Mouse (Mus musculus): ENCODE measurements around the gene C2cd4d. TPM values are rescaled to one million over a fixed set of nuclear protein-coding genes. Genes with fewer than 3 reads are reported as not detected.

Gene C2cd4d
- total RNA-seq, 2 experiments from 2014 or later: not detected

DNA sequence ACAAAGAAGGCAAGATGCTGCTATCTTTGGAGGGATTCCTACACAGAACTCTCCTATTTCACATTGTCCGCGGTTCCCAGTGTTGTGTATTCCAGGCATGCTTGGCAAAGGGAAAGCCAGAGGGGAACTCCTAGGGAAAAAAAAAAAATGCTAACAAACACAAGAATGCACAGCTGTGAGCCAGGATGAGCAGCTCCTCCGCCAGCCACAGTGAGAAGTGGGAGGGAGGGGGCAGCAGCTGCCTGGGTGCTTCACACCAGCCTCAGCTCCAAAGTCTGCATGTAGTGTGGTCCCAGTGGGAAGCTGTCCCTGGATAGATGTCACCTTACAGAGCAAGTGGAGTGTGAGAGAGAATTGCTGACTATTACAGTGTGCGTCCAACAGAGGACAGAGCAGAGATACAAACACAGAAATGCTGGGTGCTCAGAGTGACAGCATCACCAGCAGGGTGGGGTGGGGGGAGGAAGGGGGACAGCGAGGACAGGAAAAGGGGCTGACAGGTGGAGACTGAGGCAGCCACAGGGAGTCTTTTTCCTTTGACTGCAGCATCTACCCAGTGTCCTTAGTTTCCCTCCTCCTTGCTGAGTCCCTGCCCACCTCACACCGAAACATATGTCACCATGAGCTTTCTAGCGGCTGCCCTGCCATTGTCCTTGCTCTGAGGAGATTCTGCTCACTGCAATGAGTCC lies 42.3 kb downstream of the C2cd4d start:
- no peak for ATAC-seq (replicated peaks; ENCODE audit: low FRiP score, poor library complexity, severe bottlenecking)

DNA sequence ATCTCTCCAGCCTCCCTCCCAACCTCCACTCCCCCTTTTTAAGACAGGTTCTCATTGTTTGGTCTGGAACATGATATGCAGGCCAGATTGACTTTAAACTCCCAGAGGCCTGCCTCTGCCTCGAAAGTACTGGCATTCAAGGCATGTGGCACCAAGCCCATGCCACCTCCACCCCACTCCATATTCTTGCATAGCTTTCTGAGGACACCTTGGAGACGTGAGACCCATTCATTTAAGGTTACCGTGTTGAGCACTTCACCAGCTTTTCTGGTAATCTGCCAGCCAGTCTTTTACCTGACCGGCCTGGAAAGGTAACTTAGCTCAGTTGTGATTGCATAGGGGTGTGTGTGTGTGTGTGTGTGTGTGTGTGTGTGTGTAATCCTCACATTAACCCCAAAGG lies 43.3 kb downstream of the C2cd4d start:
- no peak for ATAC-seq (replicated peaks; ENCODE audit: low FRiP score, poor library complexity, severe bottlenecking)

DNA sequence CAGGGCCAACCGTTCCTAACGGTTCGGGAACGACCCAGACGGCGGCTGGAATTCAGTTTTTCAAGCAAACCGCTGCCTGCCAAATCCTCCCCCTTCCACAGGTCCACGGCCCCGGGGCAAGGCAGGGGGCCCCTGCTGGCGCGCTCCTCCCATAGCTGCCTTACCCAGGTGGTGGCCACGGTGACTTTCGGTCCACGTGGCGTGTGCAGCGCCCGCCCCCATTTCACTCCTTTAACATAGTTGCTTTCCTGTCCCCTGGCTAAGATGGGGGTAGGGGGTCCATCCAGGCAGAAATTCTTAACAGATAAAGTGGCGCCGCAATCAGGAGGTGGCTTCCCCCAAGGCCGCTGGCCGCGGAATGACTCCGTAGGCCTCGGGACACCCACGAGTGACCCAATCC lies 50.3 kb downstream of the C2cd4d start:
- ATAC-seq (replicated peaks; ENCODE audit: low FRiP score, poor library complexity, severe bottlenecking): no peak

DNA sequence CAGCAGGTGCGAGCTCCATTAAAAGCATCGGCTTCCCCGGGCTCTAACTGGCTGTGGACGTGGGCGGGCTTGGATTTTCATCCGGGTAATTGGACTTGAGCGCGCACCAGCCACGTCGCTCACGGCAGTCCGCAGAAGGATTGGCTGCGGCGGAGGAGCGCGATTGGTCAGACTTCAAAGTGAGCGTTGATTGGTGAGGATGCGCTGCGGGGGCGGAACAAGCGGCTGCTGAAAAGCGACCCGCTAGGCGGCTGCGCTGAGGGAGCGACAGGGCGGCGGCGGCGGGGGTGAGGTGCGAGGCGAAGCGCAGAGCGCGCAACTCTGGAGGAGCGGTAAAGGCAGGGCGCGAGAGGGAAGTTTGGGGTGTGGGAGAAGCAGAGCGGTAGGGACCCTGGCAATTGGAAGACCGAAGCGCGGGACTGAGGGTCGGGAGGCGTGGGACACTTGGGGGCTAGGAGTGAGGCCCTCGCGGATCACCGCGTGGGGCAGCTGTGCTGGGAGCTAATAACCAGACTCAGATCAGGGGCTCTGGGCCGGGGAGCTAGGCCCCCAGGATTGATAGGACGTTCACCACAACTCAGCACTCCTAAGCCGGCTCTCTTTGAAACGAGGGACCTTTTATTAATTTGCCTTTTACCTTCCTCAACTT lies 50.9 kb downstream of the C2cd4d start, which contains the start of gene Tdrkh:
TSS of gene Tdrkh (plus strand) at position 243 of the 649 bp plus-strand sequence.
- peak; percentile 96 for ATAC-seq (replicated peaks; ENCODE audit: low FRiP score, poor library complexity, severe bottlenecking)

Other genes starting within 250 kb of the C2cd4d start
- gene Gm10696, start 184.2 kb upstream of the C2cd4d start, total RNA-seq (2015; ENCODE audit: low replicate concordance): not detected in 2 replicates
- gene Gm10696, start 184.2 kb upstream of the C2cd4d start, total RNA-seq (2017; ENCODE audit: low replicate concordance): not detected in 2 replicates
- not detected in 2 replicates for gene Gm5286, start 165.7 kb upstream of the C2cd4d start, total RNA-seq (2015; ENCODE audit: low replicate concordance)
- gene Gm5286, start 165.7 kb upstream of the C2cd4d start, total RNA-seq (2017; ENCODE audit: low replicate concordance): not detected in 2 replicates
- gene Gm4778, start 98.4 kb upstream of the C2cd4d start, total RNA-seq (2015; ENCODE audit: low replicate concordance): not detected in 2 replicates
- not detected in 2 replicates for gene Gm4778, start 98.4 kb upstream of the C2cd4d start, total RNA-seq (2017; ENCODE audit: low replicate concordance)
- not detected in 2 replicates for gene Them4, start 52.3 kb upstream of the C2cd4d start, total RNA-seq (2015; ENCODE audit: low replicate concordance)
- 0.90 TPM in 1 of 2 replicates, not detected in the other for gene Them4, start 52.3 kb upstream of the C2cd4d start, total RNA-seq (2017; ENCODE audit: low replicate concordance)
- gene Them5, start 20.3 kb upstream of the C2cd4d start, total RNA-seq (2015; ENCODE audit: low replicate concordance): not detected in 2 replicates
- gene Them5, start 20.3 kb upstream of the C2cd4d start, total RNA-seq (2017; ENCODE audit: low replicate concordance): not detected in 2 replicates
- 2.2 TPM in 1 of 2 replicates, not detected in the other for gene Rorc, start 10.4 kb downstream of the C2cd4d start, total RNA-seq (2015; ENCODE audit: low replicate concordance)
- not detected in 2 replicates for gene Rorc, start 10.4 kb downstream of the C2cd4d start, total RNA-seq (2017; ENCODE audit: low replicate concordance)
- not detected in 2 replicates for gene Lingo4, start 36.1 kb downstream of the C2cd4d start, total RNA-seq (2015; ENCODE audit: low replicate concordance)
- not detected in 2 replicates for gene Lingo4, start 36.1 kb downstream of the C2cd4d start, total RNA-seq (2017; ENCODE audit: low replicate concordance)
- gene Tdrkh, start 50.8 kb downstream of the C2cd4d start, total RNA-seq (2015; ENCODE audit: low replicate concordance): 10.1 TPM in 1 of 2 replicates, not detected in the other
- gene Tdrkh, start 50.8 kb downstream of the C2cd4d start, total RNA-seq (2017; ENCODE audit: low replicate concordance): 0.51 TPM in 1 of 2 replicates, not detected in the other
- gene Mrpl9, start 80.9 kb downstream of the C2cd4d start, total RNA-seq (2015; ENCODE audit: low replicate concordance): 15.5 and 19.5 TPM in 2 replicates
- gene Mrpl9, start 80.9 kb downstream of the C2cd4d start, total RNA-seq (2017; ENCODE audit: low replicate concordance): 17.7 and 27.5 TPM in 2 replicates
- 0.84 TPM in 1 of 2 replicates, not detected in the other for gene Oaz3, start 81.5 kb downstream of the C2cd4d start, total RNA-seq (2015; ENCODE audit: low replicate concordance)
- not detected in 2 replicates for gene Oaz3, start 81.5 kb downstream of the C2cd4d start, total RNA-seq (2017; ENCODE audit: low replicate concordance)
- gene Celf3, start 115.9 kb downstream of the C2cd4d start, total RNA-seq (2015; ENCODE audit: low replicate concordance): not detected in 2 replicates
- gene Celf3, start 115.9 kb downstream of the C2cd4d start, total RNA-seq (2017; ENCODE audit: low replicate concordance): not detected in 2 replicates
- gene Riiad1, start 117.9 kb downstream of the C2cd4d start, total RNA-seq (2015; ENCODE audit: low replicate concordance): not detected in 2 replicates
- not detected in 2 replicates for gene Riiad1, start 117.9 kb downstream of the C2cd4d start, total RNA-seq (2017; ENCODE audit: low replicate concordance)
- 14.8 and 27.2 TPM in 2 replicates for gene Snx27, start 220.3 kb downstream of the C2cd4d start, total RNA-seq (2015; ENCODE audit: low replicate concordance)
- gene Snx27, start 220.3 kb downstream of the C2cd4d start, total RNA-seq (2017; ENCODE audit: low replicate concordance): 10.0 and 11.8 TPM in 2 replicates

Data from erythroid progenitor cell, adult 5-6 weeks (primary cell).